Mouse (Mus musculus): ENCODE data around the gene Ift57.

DNA sequence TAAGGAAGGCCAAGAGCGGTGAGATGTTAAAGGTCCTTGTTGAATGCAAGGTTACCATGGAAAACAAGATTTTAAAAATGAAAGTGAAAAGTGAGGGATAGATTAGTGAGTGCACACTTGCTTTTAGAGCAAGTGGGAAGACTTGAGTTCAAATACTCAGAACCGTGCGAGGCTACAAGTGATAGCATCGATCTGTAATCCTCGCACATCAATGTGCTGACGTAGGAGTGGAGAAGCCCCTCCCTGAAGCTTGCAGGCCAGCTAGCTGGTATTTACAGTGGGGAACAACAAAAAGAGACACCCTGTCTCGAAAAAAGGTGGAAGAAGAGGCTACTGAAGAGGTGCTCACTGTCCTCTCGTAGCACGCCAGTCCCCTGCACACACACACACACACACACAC, 94.6 kb downstream of the Ift57 start:
- TF ChIP-seq CTCF (IDR thresholded peaks at IDR 0.05) (no peak), EP300 (IDR thresholded peaks at IDR 0.05) (no peak)

Measured in lung, postnatal 0 days (tissue).